Mouse (Mus musculus) cerebral cortex, adult 2 months (tissue): ENCODE results near the gene Adk.

Experiments used
- WGBS: fragments of 180-500 bp; shearing (Covaris S2); methylation state at CpG from one replicate; pipeline ENCODE4 v1.1.7; 2018; 5-methylcytosine and 5-hydroxymethylcytosine counted together

Adk gene

DNA sequence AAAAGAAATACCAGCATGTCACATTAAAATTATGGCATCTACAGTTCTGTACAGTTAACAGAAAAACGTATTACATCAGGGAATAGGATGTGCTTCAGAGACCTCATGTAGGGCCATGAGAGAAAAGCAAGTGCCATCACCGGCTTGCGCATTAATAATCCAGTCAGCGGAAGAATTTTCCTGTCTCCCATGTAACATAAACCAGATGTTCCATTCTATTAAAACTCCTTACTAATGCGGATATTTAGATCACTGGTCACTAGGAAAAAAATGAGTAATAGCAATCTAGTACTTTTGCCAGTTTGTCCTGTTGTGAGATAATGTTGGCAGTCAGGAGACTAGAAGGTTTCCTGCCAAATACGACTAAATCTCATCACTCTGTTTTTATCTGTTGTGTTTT lies 139.6 kb downstream of the Adk start:
- 90% methylated on average over 6 of the region's 6 CpGs for WGBS

DNA sequence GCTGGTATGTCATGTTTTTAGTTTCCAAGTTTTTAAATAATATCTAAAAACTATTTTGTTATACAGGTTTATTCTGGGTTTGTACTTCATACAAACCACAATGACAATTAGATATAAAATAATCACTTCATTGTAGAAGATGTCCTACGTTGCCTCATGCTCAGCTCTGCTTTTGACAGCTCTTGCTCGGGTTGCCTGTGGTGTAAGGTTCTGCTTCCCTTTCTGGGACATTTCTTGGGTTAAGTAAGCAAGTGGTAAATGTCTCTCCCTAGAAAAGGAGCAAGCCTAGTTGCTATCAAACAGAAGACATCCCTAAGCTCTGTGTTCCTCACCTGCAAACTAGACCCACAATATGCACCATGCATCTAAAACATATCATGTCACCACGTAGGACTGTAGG lies 140.4 kb downstream of the Adk start:
- WGBS, result 95% methylated on average over 3 of the region's 3 CpGs

DNA sequence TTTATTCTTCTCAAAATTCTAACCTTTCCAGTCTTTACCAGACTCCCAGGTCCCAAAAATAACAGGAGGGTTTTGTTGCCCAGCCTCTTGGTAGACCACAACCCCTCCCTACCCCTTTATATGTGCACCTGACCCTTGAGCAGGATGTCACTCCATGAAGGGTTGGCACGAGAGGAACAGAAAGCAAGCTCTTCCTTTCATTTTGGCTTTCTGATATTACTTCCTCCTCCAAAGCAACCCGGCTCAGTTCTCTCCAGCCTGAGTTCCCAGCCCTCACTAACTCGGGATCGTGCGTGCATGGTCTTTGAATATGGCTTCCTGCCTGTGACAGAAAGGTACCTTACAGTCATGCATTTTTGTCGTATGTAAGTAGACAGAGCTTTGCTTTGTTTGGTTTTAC lies 142.0 kb downstream of the Adk start:
- WGBS, result 46% methylated on average over 6 of the region's 6 CpGs

DNA sequence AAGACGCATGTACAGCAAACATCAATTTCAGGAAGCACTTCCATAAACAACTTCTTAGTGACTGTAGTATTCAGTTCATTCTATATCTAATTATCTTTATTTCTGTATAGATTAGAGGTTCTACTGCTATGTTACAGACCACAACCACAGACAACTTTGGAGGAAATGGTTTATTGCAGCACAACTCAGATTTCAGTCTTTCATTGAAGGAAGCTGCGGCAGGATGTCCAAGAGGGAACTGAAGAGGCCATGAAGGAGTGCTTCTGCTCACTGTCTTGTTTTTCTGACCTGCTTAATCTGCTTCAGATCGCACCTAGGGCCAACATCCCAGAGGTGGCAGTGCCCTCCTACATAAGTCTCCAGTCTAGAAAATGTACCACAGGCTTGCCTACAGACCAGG lies 148.5 kb downstream of the Adk start:
- WGBS, result 84% methylated on average over 3 of the region's 3 CpGs

DNA sequence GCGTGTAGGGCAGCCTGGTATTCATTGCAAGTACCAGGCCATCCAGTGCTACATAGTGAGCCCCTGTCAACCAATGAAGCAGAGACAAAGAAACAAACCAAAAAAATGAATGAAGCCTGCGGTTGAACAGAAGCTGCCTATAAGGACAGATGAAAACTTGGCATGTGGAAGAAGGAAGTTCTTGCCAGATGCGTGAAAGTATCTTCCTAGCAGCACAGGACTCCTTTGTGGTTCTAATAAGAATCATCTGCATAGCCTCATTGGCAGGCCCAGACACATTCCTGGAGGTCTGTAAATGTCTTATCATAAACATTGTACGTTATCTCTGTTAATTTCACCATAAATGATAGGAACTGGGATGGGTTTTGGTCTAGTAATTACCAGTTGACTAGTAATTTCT lies 154.1 kb downstream of the Adk start:
- WGBS, result 87% methylated on average over 4 of the region's 4 CpGs

DNA sequence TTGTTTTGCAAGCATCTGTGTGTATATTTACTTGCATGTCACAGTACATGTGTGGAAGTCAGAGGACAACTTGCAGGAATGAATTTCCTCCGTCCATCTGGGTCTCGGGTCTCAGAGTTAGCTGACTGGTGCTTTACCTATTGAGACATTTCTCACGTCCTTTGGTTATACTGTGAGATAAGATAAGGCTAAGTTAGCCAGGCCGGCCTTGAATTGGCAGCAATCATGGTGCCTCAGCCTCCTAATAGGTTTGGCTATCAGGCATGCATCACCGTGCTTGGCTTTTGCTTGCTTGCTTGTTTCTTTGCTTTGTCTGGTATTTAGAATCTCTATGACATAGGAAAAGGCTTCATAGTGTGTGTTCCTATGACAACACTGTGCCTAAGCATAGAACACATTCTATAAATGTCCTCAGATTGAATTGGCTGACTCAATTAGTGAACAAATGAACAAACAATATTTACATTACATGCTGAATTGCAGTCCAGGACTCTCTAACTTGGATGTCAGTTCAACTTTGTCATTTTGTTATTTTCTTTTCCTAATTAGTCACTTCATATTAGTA lies 169.3 kb downstream of the Adk start:
- 56% methylated on average over 5 of the region's 5 CpGs for WGBS

DNA sequence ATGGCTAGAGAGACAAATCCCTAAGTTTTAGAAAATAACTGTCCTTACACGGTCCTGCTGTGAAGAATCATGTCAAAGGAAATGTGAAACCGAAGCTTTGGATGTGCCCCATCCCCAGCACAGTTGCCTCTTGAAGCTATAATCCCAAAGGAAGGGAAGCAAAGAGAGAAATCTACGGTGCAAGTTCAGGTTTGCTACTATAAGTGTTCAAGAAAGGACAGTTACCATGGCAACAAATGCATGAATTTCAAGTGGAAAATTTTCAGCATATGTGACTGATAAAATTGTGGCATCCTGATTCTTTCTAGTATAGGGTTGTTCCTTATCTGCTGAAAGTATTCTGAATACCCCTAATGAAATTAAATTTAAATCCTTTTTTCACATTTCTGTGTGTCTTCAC lies 169.8 kb downstream of the Adk start:
- 36% methylated on average over 3 of the region's 3 CpGs for WGBS

DNA sequence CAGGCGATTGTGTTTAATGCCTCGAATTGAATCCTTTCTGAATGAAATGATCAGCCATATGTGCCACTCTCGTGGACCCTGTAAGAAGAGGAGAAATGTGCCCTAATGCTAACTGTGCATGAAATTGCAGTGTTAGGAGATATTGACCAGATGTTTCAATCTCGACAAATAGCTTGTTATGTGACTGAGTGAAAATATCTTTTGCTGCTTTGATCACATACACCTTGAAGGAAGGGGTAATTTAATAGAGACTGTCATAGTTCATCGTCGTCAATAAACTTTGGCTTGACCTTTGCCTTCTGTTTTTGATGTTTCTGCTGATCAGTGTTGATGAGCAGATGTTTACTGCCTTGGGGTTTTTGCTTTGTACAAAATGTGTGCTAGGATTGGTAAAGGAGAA lies 171.1 kb downstream of the Adk start:
- WGBS, result 83% methylated on average over 6 of the region's 6 CpGs

DNA sequence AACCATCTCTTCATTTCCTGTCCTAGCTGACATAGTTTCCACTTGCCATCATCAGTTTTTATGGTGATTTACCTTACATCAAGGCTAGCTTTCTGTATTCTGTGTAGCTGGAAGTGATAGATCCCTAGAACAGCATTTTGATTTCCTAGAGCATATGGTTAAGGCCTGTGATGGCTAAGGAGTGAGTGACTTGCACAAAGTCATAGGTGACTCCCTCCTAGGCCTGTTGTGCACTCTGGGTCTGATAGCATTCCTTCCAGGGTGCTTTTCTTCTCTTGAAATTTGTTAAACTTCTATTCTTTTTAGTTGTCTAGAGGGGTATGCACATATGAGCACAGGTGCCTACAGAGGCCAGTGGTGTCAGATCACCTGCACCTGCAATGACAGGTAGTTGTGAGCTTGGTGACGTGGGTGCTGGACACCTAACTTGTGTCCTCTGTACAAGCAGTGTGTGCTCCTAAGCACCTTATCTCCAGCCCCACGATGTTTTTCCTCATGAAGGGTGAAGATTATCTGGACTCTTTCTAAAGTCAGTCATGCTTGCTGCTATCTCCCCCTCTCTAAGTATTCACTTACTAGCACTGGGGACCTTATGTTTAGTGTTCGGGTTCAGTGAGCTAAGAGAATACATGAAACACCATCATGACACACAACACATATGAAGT lies 171.7 kb downstream of the Adk start:
- WGBS, result 91% methylated on average over 3 of the region's 3 CpGs

DNA sequence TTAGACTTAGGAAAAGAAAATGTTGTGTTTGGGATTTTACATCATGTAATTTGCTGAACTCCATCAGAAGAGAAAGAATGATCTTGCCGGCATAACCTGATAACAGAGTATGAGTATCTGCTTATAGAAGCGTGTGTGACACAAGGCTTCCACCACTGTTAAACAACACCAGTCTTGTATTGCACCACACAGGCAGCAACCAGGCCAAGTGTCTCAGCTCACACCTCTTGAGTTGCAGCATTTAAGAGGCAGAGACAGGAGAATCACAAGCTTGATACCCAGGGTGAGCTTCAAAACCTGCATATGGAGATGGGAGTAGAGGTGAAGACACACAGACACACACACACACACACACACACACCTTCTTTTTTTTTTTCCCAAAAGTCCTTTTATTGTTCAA lies 184.7 kb downstream of the Adk start:
- WGBS, result 95% methylated on average over 2 of the region's 2 CpGs

DNA sequence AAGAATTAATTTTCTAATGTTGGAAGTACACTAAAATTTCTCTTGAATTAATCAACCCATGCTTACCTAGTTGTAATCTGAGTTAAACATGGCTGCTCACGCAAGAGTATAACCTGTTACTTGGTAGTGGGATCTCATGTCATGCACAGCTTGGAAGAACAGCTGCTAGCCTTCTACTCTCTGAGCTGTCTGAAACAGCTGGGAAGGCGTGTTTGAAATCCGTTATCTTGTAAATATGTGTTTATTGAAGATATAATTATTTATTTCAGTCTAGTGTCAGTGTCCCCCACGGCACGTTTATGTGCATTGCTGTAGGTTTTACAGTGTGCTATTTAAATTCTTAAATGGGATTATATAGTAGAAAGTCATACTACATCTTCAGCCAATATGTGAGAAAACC lies 188.7 kb downstream of the Adk start:
- 89% methylated on average over 5 of the region's 5 CpGs for WGBS

DNA sequence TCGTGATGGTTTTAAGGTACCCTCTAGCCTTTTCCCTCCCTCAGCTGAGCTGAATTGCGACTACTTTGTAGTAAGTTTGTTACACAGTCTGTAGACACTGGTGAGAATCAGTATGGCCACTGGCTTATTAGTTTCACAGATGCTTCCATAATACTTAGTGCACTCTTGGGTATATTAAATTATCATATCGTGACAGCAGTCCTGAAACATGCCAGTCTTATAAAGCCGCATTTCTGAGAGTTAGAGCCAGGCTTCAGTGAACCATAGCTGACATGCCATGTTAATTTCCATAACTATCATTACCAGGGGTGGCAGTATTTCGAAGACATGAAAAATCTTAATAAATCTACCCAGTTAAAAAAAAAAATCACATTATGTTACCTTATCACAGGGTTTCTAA lies 199.0 kb downstream of the Adk start:
- 80% methylated on average over 5 of the region's 5 CpGs for WGBS

DNA sequence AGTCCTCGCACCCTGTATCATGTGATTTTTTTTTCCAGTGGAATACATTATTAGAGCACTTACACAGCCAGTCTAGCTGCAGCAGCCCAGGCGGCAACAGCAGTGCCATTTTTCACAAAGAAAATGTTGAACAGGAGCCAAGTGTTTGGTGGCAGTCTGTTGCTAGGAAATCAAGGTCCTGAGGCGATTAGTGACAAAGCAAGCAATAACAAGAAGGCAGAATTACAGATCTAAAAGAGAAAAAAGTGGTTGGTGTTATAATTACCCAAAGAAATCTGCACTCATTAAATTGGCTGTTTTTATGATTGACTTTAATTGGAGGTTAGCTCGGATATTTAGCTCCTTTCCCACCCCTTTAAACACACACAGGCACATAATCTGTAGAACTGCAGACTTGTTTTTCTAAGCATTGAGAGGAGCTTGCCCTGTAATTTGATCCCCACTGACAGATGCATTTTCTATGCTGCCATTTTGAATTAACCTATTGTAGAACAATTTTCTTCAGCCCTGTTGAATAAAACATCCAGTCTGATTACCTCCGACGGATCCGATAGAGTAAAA lies 200.0 kb downstream of the Adk start:
- WGBS, result 45% methylated on average over 7 of the region's 7 CpGs

DNA sequence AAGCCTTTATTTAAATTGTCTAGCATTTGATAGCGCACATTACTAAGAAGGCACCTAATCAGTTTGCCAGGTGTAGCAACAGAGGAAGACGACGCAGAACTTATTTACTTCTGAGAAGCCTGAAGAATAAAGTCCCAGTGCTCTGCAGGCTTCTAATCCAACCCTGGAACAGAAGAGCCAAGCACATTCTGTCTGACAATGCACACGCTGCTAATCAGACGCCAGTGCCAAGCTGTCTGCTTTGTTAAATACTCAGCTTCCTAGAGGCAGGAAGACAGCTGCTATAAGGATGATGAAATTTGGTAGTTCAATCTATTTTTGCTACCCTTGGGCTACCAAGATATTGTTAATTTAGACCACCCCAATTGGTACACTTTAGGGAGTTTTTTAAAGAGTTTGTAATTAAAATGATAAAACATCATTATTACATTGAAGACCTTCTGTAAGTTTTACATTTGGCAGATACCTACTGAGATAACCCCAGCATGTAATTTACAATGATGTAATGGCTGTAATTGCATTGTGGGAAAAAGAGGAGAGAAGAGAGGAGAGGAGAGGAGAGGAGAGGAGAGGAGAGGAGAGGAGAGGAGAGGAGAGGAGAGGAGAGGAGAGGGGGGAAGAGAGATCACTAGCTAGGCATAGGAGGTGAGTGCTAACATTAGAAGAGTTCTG lies 201.1 kb downstream of the Adk start:
- 36% methylated on average over 5 of the region's 5 CpGs for WGBS

DNA sequence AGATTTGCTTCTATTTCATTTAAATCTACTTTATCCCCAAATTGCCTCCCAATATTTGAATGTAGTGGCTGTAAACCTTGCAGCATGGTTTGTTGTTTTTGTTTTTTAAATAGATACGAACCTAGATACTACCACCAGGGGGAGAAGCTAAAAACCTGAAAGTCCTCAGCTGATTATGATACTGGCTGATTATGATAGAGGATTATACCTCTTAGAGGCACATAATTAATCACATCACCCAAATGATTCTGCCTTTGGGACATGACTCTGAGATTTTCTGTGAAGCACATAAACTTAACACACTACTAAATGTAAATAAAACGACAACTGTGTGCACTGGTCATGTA lies 201.6 kb downstream of the Adk start:
- WGBS, result 38% methylated on average over 2 of the region's 2 CpGs

DNA sequence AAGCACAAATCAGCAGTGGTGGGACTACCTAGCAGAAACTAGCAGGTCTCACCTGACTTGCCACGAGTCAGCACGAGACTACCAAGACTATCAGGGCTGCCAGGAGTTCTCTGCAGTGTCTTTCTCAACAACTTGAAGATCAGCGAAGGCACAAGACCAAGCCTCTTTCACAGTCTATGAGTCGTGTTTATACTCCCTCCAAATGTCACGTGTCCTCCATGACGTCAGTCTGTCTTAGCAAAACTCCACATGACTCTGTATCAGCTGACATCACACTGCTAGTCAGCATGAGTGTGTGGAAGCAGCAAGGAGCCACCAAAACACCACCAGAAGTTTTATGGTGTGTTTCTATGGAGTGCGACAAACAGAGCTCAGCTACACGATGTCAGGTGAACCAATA lies 215.9 kb downstream of the Adk start:
- WGBS, result 91% methylated on average over 8 of the region's 8 CpGs

DNA sequence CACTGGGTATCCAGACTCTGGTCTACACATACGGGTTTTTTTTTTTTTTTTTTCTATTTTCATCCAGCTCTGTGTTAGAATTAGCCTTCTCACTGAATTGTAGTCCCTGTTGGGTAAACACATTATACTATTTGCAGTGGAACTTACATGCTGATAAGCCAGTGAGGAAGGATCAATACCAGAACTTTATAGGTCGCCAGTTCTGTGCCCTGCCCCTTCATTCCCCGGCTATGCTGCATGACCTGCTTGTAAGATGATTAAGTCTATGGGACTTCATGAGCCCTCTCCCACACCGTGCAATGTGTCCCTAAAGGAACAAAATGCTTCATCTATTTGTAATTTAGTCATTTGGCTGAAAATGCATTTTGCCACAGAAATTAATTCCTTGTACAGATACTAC lies 219.1 kb downstream of the Adk start:
- WGBS, result 85% methylated on average over 4 of the region's 4 CpGs

DNA sequence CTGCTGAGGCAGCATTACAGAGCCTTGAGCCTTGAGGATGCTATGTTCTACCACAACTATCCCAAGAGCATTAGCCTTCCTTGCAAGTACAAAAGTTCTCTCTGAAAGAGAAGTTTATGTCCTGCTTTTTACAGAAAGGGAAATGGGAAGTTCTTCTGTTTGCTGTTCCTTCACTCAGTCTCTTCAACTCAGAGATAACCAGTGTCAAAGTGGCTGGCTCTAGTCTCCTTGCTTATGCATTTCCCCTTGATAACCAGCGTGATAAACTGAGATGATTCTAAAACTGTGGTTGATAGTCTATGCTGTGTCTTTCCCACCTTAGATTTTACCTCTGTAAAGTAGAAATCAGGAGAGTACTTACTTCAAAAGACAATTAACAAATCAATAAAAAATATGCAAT lies 223.4 kb downstream of the Adk start:
- 88% methylated on average over 1 of the region's 1 CpGs for WGBS

DNA sequence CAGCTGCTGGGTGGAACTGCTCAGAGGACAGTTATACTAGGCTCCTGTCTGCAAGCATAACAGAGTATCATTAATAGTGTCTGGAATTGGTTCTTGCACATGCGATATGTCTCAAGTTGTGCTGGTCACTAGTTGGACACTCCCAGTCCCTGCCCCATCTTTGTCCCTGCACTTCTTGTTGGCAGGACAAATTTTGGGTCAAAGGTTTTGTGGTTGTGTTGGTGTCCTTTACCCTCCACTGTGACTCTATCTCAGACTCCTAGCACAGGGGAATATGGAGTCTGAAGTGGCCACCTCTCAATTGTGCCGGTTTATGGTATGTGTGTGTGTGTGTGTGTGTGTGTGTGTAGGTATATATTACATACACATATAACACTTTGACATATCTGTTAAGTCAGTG lies 225.9 kb downstream of the Adk start:
- WGBS, result 97% methylated on average over 2 of the region's 2 CpGs

DNA sequence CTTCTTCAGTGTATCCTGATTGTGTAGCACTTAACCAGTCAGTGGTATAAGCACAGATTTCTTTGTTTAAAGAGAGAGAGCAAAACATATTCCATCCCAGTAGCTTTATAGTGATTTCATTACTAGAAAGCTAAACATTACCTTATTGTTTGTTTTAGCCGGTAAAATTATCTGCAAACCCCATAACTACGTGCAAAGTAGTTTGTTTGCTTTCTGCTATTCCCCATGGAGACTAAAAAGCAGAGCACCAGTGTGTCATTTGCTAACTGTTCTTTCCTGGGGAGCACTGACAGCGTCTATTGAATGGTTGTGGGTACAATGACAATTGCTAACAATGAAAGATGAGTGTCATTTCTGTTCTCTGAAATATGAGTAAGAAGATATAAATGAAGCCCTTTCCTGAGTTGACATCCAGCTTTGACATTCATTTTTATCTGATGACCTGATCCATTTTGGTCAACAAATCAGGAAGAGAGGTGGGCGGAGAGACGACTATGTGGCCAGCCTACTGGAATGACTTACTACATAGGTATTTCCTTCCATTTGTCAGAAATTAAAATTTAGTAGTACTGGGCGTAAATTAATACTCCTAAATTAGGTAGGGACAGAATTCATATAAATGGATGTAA lies 226.6 kb downstream of the Adk start:
- 77% methylated on average over 6 of the region's 6 CpGs for WGBS

DNA sequence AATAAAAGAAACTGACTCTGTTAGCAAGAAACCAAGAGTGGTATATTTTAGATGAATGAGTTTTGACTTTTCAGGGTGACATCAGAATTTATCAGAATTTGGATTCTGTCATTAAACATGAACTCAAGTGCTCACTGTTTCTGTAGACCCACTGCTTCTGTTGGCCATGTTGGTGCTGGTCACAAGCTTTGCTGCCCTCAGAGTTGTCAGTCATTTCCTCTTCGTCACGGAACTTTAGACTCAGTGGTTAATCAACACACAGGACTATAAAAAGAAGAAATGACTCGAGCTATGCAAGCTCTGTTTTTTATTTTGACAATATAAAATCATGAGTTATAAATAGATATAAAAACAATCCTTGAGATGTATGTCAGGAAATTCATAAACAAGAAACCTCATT lies 228.1 kb downstream of the Adk start:
- 73% methylated on average over 3 of the region's 3 CpGs for WGBS

DNA sequence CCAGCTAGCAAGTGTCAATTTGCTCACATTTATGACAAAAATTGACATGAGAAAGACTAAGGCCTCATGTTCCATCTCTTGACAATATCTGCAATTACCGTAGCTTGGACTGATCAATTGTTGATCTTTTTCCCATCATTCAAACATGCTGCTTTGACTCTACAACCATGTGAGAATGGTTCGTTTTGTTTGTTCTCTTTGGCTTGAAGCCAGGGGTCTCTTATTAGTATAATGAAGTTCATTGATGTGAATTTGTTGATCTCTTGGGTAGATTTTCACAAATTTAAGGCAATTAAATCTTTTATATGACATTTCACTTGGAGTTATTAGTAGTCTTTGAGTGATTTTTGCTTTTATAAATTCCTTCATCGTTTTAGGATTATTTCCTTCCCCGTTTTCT lies 229.1 kb downstream of the Adk start:
- 70% methylated on average over 4 of the region's 4 CpGs for WGBS

DNA sequence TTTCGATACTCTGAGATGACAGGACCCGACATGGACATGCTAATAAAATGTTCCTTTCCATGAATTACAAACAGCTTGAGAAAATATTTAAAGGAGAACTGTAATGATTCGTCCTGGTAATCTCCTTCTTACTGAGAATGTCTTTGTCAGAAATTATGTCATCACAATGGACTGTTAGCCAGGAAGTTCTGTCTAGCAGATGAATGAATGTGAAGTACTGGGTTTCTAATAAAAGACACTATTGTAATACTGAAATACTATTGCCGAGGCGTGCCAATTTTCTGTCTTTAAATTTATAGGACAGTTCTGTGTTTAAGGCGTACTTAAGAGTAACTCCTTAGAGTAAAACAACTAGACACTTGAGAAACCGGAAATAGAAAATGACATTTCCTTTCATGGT lies 231.7 kb downstream of the Adk start:
- 67% methylated on average over 7 of the region's 7 CpGs for WGBS
